Mouse (Mus musculus) embryonic facial prominence, embryonic 15.5 days (tissue): ENCODE results near the gene Pde11a. TPM values are rescaled to one million over a fixed set of nuclear protein-coding genes. Genes with fewer than 3 reads are reported as not detected.
"Not testable (repeated sequence)": the region's sequence is repeated elsewhere in the genome, so short reads cannot be mapped to it uniquely, and the experiment has no call there.

Experiments used
- ATAC-seq: fragments of 200-750 bp; cut with Nextera tagmentation; 2 replicates; pipeline ENCODE4 v1.8.0; 2017; ENCODE audit warnings: low read depth, moderate TSS enrichment; ENCODE audit not compliant: insufficient number of reproducible peaks, low FRiP score, low TSS enrichment
- H3K27ac ChIP-seq: fragments of 300-500 bp; sonication (generic); replicated peaks from 2 replicates; pipeline ENCODE4 v1.5.1; 2015; ENCODE audit warnings: mild to moderate bottlenecking, inconsistent platforms
- H3K27me3 ChIP-seq: fragments of 300-500 bp; sonication (generic); 2 replicates; pipeline ENCODE4 v1.6.1; 2015; ENCODE audit warnings: inconsistent platforms
- H3K36me3 ChIP-seq: fragments of 300-500 bp; sonication (generic); 2 replicates; pipeline ENCODE4 v1.6.1; 2015; ENCODE audit warnings: mild to moderate bottlenecking, inconsistent platforms
- H3K4me1 ChIP-seq: fragments of 300-500 bp; sonication (generic); 2 replicates; pipeline ENCODE4 v1.6.1; 2015; ENCODE audit warnings: inconsistent platforms
- H3K4me2 ChIP-seq: fragments of 300-500 bp; sonication (generic); replicated peaks from 2 replicates; pipeline ENCODE4 v1.6.1; 2015; ENCODE audit warnings: mild to moderate bottlenecking, inconsistent platforms
- H3K4me3 ChIP-seq: fragments of 300-500 bp; sonication (generic); replicated peaks from 2 replicates; pipeline ENCODE4 v1.5.1; 2015; ENCODE audit warnings: mild to moderate bottlenecking, inconsistent platforms
- H3K9ac ChIP-seq: fragments of 300-500 bp; sonication (generic); 2 replicates; pipeline ENCODE4 v1.6.1; 2015; ENCODE audit warnings: inconsistent platforms
- H3K9me3 ChIP-seq: fragments of 300-500 bp; sonication (generic); replicated peaks from 2 replicates; pipeline ENCODE4 v1.6.1; 2016; ENCODE audit warnings: inconsistent platforms
- WGBS: fragments of 180-500 bp; shearing (Covaris S2); methylation state at CpG from one replicate; pipeline ENCODE4 v1.1.7; 2015; 5-methylcytosine and 5-hydroxymethylcytosine counted together
- polyA plus RNA-seq: library from polyadenylated mRNA; unstranded; fragments of >200 nt; fragmentation: Nextera tagmentation; extraction: Ambion mirVana; gene quantifications from 2 replicates; pipeline ENCODE4 v1.2.1, GENCODE M21; 2015

Gene Pde11a
- polyA plus RNA-seq, 1 experiment from 2014 or later = 0.41 TPM

GRCm38 (mm10) chr2:75976070-75976469 is 362.5 kb downstream of the Pde11a start:
- not testable (repeated sequence) for H3K27me3 ChIP-seq, H3K36me3 ChIP-seq, H3K4me3 ChIP-seq, H3K9ac ChIP-seq, H3K9me3 ChIP-seq, ATAC-seq, H3K4me2 ChIP-seq, H3K27ac ChIP-seq, H3K4me1 ChIP-seq
- WGBS = 80% methylated on average over 2 of the region's 2 CpGs

GRCm38 (mm10) chr2:75974131-75974530 is 364.4 kb downstream of the Pde11a start:
- Histone ChIP-seq H3K4me2 (no peak overlapping the region), H3K27ac (no peak overlapping the region), H3K27me3 (no peaks in the 10 kb centered on the region), H3K4me1 (no peaks in the 10 kb centered on the region), H3K36me3 (no peaks in the 10 kb centered on the region), H3K9me3 (no peaks in the 10 kb centered on the region), H3K4me3 (no peak overlapping the region), H3K9ac (no peak overlapping the region)
- no peak for ATAC-seq
- WGBS = 64% methylated on average over 9 of the region's 9 CpGs

- Histone ChIP-seq H3K4me3 (peak overlapping the region; percentile 19; the same call in 1 of the 2 replicates), H3K27me3 (no peaks in the 10 kb centered on the region), H3K36me3 (no peaks in the 10 kb centered on the region), H3K27ac (0 out of 2 replicates have a peak overlapping the region, but pooled peaks have one; percentile 5), H3K4me2 (peak overlapping the region; percentile 51), H3K4me1 (peaks cover 28% of the 10 kb centered on the region), H3K9me3 (no peaks in the 10 kb centered on the region), H3K9ac (0 out of 2 replicates have a peak overlapping the region, but pooled peaks have one; percentile 4)
- WGBS = 15% methylated on average over 5 of the region's 5 CpGs
- peak; percentile 47; the same call in 1 of the 2 replicates for ATAC-seq
Observed at GRCm38 (mm10) chr2:75964972-75965371, 373.6 kb downstream of the Pde11a start.

GRCm38 (mm10) chr2:75964512-75964911 is 374.1 kb downstream of the Pde11a start:
- Histone ChIP-seq H3K4me3 (peak overlapping the region; percentile 19; the same call in 1 of the 2 replicates), H3K36me3 (no peaks in the 10 kb centered on the region), H3K4me2 (peak overlapping the region; percentile 51), H3K9ac (0 out of 2 replicates have a peak overlapping the region, but pooled peaks have one; percentile 4), H3K27ac (0 out of 2 replicates have a peak overlapping the region, but pooled peaks have one; percentile 5), H3K27me3 (no peaks in the 10 kb centered on the region), H3K9me3 (no peaks in the 10 kb centered on the region), H3K4me1 (peaks cover 32% of the 10 kb centered on the region)
- ATAC-seq = no peak
- WGBS = 14% methylated on average over 14 of the region's 14 CpGs

- 60% methylated on average over 5 of the region's 5 CpGs for WGBS
- no peak overlapping the region for H3K27ac ChIP-seq
- H3K27me3 ChIP-seq = no peaks in the 10 kb centered on the region
- H3K4me1 ChIP-seq = peaks cover 36% of the 10 kb centered on the region
- peak overlapping the region; percentile 51 for H3K4me2 ChIP-seq
- no peaks in the 10 kb centered on the region for H3K36me3 ChIP-seq
- ATAC-seq = no peak
- no peak overlapping the region for H3K9ac ChIP-seq
- no peaks in the 10 kb centered on the region for H3K9me3 ChIP-seq
- H3K4me3 ChIP-seq = no peak overlapping the region
Observed at GRCm38 (mm10) chr2:75964051-75964450, 374.5 kb downstream of the Pde11a start.

- no peak for ATAC-seq
Observed at GRCm38 (mm10) chr2:75963211-75963840, 375.2 kb downstream of the Pde11a start.

GRCm38 (mm10) chr2:75960366-75961330 is 377.9 kb downstream of the Pde11a start:
- H3K4me1 ChIP-seq = peaks cover 36% of the 10 kb centered on the region
- 54% methylated on average over 15 of the region's 15 CpGs for WGBS
- ATAC-seq = no peak
- H3K4me2 ChIP-seq = peak overlapping the region; percentile 34
- H3K9me3 ChIP-seq = no peaks in the 10 kb centered on the region
- H3K4me3 ChIP-seq = no peak overlapping the region
- H3K36me3 ChIP-seq = no peaks in the 10 kb centered on the region
- H3K9ac ChIP-seq = no peak overlapping the region
- no peaks in the 10 kb centered on the region for H3K27me3 ChIP-seq
- peak overlapping the region; percentile 70 for H3K27ac ChIP-seq

More at GRCm38 (mm10) chr2:75963211-75963840, 375.2 kb downstream of the Pde11a start:
- Histone ChIP-seq H3K4me3 (no peak overlapping the region), H3K9me3 (no peaks in the 10 kb centered on the region), H3K4me2 (no peak overlapping the region), H3K27ac (no peak overlapping the region), H3K36me3 (no peaks in the 10 kb centered on the region), H3K4me1 (peaks cover 36% of the 10 kb centered on the region), H3K9ac (no peak overlapping the region), H3K27me3 (no peaks in the 10 kb centered on the region)
- 66% methylated on average over 10 of the region's 10 CpGs for WGBS

GRCm38 (mm10) chr2:75959850-75960365 is 378.7 kb downstream of the Pde11a start:
- Histone ChIP-seq H3K36me3 (no peaks in the 10 kb centered on the region), H3K9ac (no peak overlapping the region), H3K9me3 (no peaks in the 10 kb centered on the region), H3K27me3 (no peaks in the 10 kb centered on the region), H3K4me2 (peak overlapping the region; percentile 34), H3K27ac (peak overlapping the region; percentile 70), H3K4me3 (peak overlapping the region; percentile 3; the same call in 1 of the 2 replicates), H3K4me1 (peaks cover 35% of the 10 kb centered on the region)
- WGBS = 7% methylated on average over 15 of the region's 15 CpGs
- ATAC-seq = peak; percentile 59; the same call in 1 of the 2 replicates

GRCm38 (mm10) chr2:75959183-75959849 is 379.3 kb downstream of the Pde11a start:
- Histone ChIP-seq H3K4me2 (peak overlapping the region; percentile 34), H3K9ac (no peak overlapping the region), H3K4me1 (peaks cover 29% of the 10 kb centered on the region), H3K9me3 (no peaks in the 10 kb centered on the region), H3K4me3 (peak overlapping the region; percentile 15; the same call in 1 of the 2 replicates), H3K27ac (peak overlapping the region; percentile 70), H3K36me3 (no peaks in the 10 kb centered on the region), H3K27me3 (no peaks in the 10 kb centered on the region)
- WGBS = 23% methylated on average over 18 of the region's 18 CpGs
- no peak for ATAC-seq

- Histone ChIP-seq H3K4me3 (no peak overlapping the region), H3K9me3 (no peaks in the 10 kb centered on the region), H3K27me3 (no peaks in the 10 kb centered on the region), H3K27ac (no peak overlapping the region), H3K4me1 (peaks cover 16% of the 10 kb centered on the region), H3K9ac (no peak overlapping the region), H3K36me3 (no peaks in the 10 kb centered on the region), H3K4me2 (no peak overlapping the region)
- 56% methylated on average over 14 of the region's 14 CpGs for WGBS
- no peak for ATAC-seq
Observed at GRCm38 (mm10) chr2:75955709-75956108, 382.9 kb downstream of the Pde11a start.
